Mouse (Mus musculus) cortical plate, adult 2 months (tissue): ENCODE measurements around the gene Cenpw.

Experiments
- CTCF ChIP-seq: fragments of 200-500 bp; IDR thresholded peaks from 2 replicates; pipeline ENCODE4 v1.5.1; 2011; ENCODE audit warnings: mild to moderate bottlenecking, control low read depth, low read length; ENCODE audit not compliant: insufficient read depth; ENCODE audit errors: extremely low read depth
- POLR2A ChIP-seq: fragments of 200-500 bp; IDR thresholded peaks from 2 replicates; pipeline ENCODE4 v1.6.1; 2011; ENCODE audit warnings: mild to moderate bottlenecking, low read length, control low read depth; ENCODE audit not compliant: insufficient read depth; ENCODE audit errors: extremely low read depth

GRCm38 (mm10) chr10:30167700-30168099, 32.7 kb downstream of the Cenpw start:
- TF ChIP-seq CTCF (no peak), POLR2A (no peak)
